Mouse (Mus musculus) left cerebral cortex, adult 9 months (tissue): ENCODE data around the gene 1700061G19Rik.
"Not testable (repeated sequence)": the region's sequence is repeated elsewhere in the genome, so short reads cannot be mapped to it uniquely, and the experiment has no call there.

Source experiments
- DNase-seq, 2 experiments: peaks; one replicate each; pipeline ENCODE4 v3.0.0; 2022; ENCODE audit warnings: low spot score in 2 of 2

1700061G19Rik gene

DNA sequence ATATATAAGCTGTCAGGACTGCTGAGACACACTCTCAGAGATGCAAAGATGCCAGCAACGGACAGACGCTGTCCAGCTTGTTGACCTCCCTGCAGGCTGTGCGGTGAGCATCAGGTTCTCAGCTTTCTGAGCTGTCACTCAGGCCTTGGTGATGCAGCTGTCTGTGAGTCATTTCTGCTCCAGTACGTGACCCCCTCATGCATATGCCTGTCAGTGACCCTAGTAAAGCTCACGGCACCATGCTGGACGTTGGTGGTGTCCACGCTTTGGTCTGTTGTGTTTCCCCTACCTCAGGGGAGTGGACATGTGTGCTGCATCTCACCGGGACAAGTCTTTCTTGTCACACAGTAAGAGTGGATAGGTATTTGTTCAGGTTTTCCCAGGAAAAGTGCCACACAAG lies 3.5 kb upstream of the 1700061G19Rik start:
- DNase-seq = no peak

DNA sequence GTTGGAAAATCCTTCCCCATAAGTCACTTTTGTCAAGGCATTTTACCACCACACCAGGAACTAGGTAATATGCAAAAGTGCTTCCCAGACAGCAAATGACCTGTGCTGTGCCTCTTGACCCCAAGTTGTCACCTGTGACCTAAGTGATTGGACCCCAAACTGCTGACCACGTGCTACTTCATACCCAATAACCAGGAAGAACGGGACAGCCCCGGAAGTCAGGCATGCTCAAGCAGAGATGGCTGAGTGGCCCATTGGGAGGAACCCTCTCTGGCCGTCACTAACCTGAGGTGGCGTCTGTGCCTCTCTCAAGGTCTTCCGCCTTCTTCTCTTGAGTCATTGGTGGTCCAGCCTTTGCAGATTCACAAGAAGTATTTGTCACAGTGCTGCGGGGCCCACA lies 2.8 kb upstream of the 1700061G19Rik start:
- DNase-seq = no peak

DNA sequence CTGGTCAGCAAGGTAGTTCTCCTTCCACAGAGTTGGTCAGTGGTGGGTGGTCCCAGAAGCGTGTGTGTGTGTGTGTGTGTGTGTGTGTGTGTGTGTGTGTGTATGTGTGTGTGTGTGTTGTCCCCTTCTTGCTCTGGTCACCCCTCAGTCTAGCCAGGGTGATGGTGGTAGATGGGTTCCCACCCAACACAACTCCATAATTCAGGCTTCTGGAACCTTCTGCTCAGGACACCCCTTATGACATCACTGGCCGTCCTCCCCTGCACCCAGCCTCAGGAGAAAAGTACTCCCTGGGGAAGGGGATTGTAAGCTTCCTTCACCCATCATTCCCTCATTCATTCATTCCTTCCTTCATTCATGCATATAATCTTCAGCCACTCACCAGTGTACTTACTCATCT lies 1.0 kb upstream of the 1700061G19Rik start, which contains the start of gene Acsbg2:
TSS of gene Acsbg2 (minus strand) at position 211 of the 400 bp plus-strand sequence.
- no peak for DNase-seq

DNA sequence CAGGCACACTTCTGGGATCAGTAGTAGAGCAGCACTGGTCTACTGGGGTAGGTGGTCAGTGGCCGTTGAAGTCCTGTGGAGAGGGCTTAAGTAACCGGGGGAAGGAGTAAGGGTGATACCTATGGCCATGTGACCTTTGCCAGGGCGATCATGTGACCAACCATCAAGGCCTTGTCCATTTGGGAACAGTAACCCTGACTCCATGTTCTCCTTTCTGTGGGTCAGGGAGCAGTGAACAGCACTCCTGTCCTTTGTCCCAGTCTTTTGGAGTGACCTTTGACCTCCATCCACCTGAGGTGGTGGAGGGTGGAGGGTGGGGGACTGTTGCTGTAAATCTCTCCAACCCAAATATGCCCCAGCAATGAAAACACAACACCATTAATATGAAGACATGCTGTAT lies 1.2 kb downstream of the 1700061G19Rik start:
- no peak for DNase-seq

DNA sequence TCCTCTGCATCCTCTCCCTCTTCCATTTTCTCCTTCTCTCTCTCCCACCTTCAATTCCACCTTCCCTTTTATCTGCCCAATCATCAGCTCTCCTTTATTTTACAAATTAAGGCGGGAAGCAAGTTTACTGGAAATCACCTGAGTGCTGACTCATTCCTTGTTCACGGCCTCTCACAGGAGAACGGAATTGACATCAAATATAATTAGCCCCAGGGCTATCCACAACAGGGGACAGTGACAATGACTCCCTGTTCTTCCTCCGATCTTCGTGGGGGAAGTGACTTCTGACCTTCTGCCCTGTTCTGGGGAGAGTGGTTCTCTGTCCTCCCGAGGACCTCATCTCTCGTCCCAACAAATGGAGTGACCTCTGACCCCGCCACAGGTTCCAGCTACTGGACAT lies 1.7 kb downstream of the 1700061G19Rik start:
- no peak for DNase-seq

DNA sequence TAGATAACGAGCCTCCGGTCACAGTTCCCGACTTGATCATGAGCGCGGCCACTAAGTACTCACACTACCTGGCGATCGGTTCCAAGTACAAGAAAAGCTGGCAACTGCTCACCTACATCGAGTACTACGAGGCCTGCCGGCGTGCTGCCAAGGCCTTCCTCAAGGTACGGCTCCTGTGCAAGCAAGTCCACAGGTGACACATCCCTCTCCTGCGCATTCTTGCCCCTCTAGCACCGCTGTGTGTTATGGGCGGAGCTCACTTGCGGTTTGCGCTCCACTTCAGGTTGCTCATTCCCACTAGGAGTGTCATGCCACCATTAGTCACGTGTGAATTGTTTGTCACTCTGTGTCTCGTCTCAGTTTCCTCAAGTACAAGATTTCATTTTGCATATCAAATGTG lies 2.1 kb downstream of the 1700061G19Rik start:
- DNase-seq = no peak

DNA sequence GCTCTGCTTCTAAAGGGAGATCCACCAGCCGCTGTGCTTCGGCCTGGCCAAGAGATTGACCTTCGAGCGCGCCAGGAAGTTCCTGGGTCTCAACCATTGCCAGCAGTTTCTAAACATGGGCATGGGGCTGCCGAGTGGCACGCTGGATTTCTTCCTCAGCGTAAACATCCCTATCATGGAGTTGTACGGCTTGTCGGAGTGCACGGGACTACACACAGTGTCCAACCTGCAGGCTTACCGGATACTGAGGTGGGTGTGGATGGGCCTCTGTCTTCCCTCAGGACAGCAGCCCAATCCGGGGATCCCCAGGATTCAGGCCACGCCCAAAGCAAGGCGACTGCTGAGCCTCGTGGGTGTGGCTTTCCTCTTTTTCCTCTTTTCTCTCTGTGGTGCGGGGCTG lies 8.3 kb downstream of the 1700061G19Rik start:
- DNase-seq = no peak

DNA sequence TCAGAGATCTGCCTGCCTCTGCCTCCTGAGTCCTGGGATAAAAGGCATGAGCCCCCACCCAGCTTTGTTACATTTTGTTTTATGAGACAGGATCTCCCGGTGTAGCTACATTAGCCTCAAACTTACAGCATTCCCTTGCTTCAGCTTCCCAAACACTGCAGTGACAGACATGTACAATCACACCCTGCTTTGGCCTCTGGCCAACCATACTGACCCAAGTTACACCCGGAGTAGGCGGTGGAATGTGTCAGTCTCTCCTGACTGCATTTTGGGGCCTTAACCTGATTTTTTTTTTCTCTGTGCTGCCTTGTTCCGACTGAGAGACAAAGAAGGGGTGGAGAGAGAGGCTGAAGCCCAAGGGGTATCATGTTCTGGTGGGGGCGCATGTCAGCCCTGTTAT lies 9.1 kb downstream of the 1700061G19Rik start:
- DNase-seq = no peak

DNA sequence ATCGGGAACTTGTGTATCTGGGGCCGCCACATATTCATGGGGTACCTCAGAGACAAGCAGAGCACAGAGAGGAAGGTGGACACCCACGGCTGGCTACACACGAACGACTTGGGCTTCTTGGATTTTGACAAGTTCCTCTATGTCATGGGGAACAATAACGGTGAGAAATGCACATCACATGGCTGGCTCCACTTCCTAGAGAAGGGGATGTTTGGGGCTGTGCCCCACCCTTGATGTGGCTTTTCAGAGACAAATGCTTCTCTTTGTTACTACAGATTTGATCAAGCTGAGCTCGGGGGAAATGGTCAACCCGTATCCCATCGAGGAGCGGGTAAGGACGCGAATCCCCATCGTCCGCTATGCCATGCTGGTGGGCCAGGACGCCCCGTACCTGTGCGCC lies 9.5 kb downstream of the 1700061G19Rik start:
- DNase-seq = no peak

DNA sequence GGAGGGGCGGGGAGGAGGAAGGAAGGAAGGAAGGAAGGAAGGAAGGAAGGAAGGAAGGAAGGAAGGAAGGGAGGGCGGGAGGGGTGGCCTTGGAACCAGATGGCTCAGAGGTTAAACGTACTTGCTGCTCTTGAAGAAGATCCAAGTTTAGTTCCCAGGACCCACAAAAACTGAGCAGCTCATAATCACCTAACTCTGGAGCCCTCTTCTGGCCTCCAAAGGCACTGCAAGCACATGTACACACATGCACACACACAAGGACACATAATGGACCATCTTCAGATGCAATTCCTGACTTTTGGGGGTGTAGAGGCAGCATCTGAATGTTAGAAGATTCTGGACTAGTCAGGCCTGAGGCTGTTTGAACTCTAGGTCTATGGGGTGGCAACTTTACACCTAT lies 12.8 kb downstream of the 1700061G19Rik start:
- no peak for DNase-seq

DNA sequence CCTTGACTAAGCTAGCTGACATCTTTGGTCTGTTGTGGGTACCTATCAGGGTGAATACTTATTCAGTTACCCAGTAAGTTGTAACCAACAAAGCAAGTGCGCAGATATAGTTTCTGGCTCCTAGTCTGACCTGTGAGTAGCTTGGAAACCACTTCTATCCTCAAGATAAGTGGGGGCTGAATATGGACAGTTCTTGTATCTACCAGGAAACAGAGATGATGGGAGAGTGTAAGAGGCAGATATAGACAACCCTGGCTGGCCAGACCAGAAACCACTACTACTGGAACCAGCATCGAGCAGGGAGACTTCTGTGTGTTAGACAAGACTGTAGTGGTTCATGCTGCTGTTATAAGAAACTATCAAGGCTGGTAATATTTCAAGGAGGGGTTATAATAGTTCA lies 14.7 kb downstream of the 1700061G19Rik start:
- DNase-seq = no peak

DNA sequence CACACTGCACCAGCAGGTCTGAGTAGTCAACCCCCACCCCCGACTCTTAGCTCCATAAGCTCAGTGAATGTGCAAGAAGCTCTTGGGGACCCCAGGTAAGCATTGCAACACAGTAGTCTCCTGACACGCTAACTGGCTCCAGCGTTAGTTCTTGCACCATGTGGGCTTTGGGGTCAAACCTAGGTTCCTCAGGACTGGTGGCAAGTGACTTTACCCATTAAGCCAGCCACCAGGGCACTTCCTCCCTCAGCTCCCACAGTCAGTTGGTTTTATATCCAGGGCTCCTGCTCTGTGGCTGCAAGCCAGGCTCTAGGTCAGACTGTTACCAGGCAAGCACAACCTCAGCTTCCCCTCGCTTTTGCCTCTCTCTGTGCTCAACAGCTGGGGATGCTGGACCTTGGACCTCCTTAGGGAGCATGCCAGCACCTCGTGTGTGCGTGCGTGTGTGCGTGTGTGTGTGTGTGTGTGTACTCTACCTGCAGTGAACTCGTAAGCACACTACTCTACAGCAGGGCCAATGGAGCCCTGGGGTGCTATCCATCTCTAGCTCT lies 20.2 kb downstream of the 1700061G19Rik start:
- no peak for DNase-seq

DNA sequence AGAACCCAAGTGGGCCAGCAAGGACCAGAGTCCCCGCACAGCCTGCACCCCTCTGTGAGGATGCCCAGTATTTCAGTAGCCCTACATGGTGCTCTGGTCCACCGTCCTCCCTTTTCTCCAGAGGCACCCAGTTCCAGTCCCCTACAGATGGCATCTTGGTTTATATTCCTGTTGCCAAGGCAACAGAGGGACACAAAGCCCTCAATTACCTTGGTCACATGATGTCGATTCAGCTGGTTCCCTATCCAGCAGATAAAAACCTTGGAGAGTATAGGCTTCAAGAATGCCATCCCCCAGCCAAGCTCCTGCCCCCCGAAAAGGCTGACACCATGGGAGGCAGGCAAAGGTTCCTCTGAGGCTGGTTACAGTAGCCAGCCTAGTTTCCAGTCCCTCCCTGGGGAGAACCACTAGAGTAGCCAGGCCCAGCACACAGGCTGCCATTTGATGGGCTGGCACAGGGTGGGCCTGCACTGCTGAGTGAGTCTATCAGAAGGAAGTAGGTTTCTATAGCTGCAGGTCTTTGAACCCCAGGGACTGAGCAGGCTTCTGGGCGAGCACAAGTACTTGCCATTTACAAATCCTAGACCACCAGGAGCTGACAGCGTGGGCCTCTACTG lies 21.3 kb downstream of the 1700061G19Rik start:
- DNase-seq = peak; percentile 19 to 45

DNA sequence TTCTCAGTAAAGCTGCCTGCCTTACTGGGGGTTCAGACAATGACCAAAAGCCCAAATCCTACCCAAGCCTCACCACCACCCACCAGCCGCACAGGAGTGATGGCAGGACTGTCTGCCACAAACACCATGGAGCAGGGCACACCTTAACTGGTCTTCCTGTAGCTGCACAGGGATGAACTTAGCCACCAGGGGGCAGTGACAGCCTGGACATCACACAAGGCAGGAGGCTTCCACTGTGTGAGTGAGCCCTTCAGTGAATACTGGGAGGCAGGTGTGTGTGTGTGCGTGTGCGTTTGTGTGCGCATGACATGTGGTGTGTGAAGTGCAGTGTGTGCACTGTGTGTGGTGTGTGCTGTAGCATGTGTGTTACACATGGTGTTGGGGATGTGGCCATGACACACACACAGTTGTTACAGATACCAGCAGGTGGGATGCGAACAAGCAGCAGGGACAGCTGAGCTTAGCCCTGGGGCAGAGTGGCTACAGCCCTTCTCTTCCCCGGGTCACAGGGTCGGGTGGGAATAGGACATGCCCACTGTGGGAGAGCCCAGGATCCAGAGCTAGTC lies 22.4 kb downstream of the 1700061G19Rik start:
- DNase-seq = peak; percentile 38 to 88

DNA sequence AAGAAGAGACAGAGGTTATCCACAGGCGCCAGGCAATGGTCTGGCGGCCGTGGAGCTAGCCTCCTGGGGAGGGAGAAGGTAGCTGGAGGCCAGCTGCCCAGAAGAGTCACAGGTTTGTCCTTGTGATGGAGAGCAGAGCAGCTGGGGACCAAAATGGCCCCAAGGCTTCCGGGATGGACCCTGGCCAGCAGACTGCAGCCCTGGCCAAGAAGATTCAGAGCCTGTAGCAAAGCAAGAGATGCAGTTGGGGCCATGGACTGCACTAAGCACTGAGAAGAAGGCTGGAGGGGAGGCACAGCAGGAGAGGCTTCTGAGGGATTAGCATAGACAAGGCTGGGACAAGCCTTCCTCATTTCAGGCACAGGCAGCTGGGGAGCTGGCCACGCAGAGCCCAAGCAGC lies 27.4 kb downstream of the 1700061G19Rik start:
- DNase-seq = no peak

DNA sequence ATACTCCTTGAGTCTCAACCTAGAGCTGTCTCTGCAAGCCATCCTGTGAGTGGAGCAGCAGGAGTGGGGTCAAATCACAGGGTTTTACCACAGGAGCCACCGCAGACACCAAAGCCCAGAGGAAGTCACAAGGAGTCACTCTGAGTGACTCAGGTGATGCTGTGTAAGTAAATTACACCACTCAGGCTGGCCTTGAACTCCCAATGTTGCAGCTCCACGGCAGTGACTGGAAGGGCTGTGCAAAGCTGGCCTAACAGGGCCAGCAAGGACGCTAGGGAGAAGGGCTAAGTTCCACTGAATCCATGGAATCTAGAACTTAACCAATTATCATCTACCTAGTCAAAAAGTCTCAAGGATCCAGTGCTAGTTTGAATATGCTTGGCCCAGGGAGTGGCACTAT lies 30.9 kb downstream of the 1700061G19Rik start:
- DNase-seq = no peak

DNA sequence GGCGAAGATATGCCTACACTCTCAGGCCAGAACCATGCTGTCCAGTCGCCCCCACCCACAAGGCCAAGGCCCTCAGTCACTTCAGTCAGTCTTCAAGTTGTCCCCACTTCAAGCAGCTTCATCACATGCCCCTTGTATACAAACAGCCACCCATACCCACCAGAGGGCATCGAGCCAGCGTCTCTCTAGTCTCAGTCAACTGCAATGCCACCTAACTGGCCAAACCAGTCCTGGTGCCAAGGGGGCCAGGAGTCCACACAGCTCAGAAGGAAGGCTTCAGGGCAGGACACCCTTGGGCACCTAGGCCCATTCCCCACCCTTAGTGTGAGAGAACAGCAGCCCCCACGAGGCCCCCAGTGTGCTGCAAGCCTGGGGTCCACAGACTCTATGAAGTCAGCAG lies 31.8 kb downstream of the 1700061G19Rik start:
- no peak for DNase-seq

DNA sequence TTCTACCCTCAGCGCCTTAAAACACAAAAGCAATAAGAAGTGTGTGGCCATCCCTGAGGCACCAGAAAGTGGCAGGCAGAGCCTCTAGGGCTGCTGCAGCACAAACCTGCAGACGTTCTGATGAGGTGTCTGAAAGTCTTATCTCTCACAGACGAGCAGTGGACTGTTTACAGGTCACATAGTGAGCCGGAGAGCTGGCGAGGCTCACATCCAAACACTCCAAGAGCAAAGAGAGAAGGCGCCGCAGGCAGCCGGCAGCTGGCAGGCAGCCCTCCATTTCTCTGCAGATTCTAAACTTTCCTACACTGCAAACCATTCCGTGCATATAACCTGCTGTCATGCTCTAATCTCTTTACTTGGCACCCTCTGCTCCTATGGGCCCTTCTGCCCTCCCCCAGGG lies 32.6 kb downstream of the 1700061G19Rik start:
- DNase-seq = no peak

DNA sequence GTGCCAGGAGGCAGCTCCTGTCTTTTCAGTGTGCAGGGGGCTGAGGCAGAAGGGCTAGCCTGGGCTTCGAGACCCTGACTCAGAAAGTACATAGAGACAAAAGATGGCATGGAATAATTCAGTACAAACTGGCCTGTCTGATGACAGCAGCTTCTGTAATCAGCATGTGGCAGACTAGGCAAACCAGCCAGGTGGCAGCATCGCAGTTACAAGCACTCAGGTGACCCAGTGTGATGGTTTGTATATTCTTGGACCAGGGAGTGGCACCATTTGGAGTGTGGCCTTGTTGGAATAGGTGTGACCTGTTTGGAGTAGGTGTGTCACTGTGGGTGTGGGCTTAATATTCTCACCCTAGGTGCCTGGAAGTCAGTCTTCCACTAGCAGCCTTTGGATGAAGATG lies 34.5 kb downstream of the 1700061G19Rik start:
- not testable (repeated sequence) for DNase-seq

DNA sequence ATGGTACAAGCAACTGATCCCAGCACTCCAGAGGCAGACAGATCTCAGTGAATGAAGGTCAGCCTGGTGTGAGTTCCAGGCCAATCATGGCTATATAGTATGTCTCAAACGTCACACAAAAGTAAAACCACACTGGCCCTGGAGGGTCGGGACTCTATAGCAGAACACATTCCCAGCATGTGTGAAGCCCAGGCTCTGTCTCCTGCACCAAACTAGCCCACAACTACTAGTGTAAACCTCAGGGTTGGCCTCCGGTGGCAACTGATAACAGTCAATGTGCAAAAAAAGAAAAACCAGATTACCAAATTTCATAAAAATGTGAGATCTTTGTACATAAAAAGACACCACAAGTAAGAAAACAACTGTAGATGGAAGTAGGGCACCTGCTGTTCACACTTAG lies 37.7 kb downstream of the 1700061G19Rik start:
- DNase-seq = no peak

DNA sequence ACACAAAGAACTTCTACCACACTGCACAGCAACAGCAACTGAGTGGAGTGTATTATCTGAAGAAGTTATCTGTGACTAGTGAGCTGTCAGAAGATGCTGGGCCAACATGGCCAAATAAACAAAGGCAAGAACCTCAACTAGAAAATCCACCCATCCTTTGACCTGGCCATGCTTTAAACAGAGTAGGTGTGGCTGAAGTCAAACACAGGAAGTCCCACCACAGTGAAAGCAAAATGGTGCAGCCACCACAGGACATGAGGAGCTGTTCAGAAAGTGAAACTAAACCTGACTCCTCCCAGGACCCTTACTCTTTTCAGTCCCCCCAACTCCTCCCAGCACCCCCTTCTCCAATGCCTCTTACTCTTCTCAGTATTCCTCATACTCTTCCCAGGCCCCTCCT lies 38.2 kb downstream of the 1700061G19Rik start:
- DNase-seq = no peak

DNA sequence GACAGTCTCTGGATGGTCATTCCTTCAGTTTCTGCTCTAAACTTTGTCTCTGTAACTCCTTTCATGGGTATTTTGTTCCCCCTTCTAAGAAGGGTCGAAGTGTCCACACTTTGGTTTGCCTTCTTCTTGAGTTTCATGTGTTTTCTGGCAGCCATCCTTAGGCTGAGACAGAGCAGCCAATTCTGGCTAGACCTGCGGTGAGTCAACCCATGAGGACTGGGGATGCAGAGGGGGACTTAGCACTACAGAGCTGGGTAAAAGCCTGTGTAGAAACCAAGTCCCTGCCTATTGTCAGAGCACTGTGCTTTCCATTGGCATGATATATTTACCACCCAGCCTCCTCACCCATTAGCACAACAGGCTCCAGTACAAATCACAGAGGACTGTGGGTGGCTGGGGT lies 41.9 kb downstream of the 1700061G19Rik start:
- DNase-seq = no peak

DNA sequence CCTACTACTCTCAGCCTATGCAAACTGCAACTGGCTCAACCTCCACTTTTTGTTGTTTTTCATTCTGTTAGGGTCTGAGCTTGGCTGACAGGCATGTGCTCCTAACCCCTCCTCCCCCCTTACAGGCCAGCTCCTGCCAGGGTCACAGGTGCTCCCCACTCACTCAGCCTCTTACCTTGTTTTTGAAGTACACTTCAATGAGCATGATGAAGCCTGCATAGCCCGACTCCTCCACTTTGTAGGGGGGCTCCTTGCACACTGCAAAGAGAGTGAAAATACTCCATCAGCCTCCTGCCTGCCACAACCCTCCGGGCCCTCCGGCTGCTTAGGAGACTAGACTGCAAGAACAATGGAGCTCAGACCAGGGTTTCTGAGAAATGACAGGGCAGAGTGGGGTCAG lies 44.4 kb downstream of the 1700061G19Rik start:
- DNase-seq = no peak

DNA sequence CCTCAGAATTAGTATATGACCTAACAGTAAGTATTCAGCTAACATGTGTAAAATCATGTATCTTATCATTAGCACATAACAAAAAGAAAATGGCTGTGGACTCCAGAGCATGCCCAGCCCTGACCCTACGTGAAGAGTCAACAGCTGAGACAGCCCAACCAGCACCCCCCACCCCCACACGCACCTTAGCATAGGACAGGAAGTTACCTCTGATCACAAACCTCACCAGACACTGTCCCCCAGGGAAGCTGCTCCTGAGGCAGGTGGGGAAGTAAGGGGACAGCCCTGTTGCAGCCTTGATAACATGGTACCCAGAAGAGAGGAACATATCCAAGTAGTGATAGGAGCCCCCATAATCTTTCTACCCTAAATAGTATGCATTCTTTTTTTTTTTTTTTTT lies 50.7 kb downstream of the 1700061G19Rik start:
- no peak for DNase-seq
